Mouse (Mus musculus) R1 (cell line): ENCODE data around the gene Zkscan17.
"Not testable (repeated sequence)": the region's sequence is repeated elsewhere in the genome, so short reads cannot be mapped to it uniquely, and the experiment has no call there.

Source experiments
- DNase-seq: peaks from one replicate; pipeline ENCODE4 v3.0.0-alpha.2; 2018; ENCODE audit warnings: low read depth, low spot score

Zkscan17 gene

DNA sequence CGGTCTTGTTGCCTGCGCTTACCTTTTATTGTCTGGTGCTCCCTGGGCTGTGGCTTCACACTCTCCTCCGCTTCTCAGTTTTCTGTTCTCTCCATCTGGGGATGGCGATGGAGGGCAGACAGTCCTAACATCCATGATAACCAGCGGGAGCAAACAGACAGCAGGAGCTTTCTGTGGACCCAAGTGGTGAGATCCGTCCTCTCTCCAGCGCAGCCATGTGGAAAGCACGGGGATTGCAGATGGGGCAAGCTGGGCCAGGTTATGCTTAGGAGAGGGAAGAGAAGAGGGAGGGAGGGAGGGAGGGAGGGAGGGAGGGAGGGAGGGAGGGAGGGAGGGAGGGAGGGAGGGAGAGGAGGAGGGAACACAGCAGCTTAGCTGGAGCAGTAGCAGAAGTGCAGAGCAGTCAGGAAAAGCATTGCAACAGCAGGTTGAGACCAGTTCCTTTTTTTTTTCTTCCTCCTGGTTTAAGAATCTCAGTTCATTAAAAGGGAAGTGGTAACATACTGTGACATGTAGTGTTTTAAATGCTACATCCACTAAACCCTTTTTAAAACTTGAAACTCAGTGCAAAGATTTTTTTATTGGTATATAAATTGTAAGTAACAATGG, at the start of gene Zkscan17:
Zkscan17 (minus strand) TSS at position 280 of the 609 bp plus-strand sequence.
- DNase-seq = peak; percentile 95

DNA sequence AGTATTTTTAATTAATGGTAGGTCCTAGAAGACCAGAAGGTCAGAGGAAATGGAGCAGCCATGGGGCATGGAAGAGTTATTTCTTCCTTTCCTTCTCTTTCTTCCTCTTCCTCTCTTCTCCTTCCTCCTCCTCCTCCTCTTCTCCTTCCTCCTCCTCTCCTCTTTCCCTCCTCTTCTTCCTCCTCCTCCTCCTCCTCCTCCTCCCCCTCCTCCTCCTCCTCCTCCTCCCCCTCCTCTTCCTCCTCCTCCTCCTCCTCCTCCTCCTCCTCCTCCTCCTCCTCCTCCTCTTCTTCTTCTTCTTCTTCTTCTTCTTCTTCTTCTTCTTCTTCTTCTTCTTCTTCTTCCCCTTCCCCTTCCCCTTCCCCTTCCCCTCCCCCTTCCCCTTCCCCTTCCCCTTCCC, 49.6 kb upstream of the Zkscan17 start, which contains the start of gene Olfr222:
Olfr222 (minus strand) TSS at position 101 of the 400 bp plus-strand sequence.
- not testable (repeated sequence) for DNase-seq

DNA sequence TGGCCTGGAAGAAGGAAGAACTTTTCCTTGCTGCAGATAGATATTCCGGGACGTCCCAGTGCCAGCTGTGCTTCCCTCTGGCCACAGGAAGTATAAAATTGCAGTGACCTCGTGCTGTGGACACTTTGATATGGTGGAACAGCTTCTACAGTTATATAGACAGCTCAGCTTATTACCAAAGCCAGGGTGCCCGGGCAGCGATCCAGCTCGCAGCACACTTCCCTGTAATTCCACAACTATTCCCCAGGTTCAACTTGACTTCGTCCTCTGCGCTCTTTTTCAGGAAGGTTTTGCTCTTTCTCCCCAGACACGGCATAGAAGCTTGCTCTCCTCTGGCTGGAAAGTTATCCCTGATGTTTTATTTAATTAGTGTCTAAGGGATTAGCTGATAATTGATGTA, 49.2 kb upstream of the Zkscan17 start:
- no peak for DNase-seq

DNA sequence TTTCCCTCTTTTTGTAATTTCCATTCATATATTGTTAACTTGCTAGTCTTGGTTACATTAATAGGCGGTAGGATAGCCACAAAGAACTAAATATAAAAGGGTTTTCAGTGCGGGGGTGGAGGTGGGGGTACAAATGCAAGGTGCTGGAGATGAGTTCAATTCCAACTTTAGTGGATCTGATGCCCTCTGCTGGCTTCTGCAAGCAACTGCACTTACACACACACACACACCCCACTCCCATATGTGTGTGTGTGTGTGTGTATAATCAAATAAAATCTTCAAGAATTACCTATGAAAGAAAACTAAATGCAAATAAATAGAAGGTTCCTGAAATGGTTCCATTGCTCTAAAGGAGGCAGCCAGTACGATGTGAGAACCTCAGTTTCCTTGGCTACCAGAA, 42.8 kb upstream of the Zkscan17 start:
- peak; percentile 50 for DNase-seq

DNA sequence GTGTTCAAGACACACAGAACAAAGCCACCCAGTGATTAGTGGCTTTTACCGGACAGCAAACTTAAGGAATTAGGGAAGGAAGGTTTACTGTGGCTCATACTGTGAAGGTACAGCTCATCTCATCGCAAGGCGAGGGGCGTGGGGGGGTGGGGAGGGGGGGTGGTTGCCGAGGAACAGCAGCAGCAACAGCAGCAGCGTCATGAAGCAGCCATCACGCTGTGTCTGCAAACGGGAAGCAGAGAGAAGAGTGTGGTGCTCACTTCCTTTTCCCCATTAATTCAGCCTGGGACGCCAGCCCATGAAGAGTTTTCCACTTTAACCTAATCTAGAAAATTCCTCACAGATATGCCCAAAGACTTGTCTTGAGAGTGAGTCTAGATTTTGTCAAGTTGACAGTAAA, 36.3 kb upstream of the Zkscan17 start:
- DNase-seq = no peak

DNA sequence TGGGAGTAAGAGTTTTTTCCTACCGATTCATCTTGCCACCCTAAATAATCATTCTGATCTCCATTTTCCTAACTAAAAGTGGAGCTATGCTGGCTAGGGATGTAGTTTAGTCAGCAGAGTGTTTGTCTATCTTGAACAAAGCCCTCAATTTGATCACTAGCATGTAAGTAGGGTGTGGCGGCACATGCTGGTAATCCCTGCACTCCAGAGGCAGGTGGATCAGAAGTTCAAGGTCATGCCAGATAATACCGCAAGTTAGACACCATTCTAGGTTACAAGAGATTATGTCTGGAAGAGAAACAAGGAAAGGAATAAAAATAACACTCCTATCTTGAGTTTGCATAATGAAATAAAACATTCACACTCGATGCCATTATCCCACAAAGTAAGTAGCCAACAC, 35.8 kb upstream of the Zkscan17 start:
- peak; percentile 69 for DNase-seq

DNA sequence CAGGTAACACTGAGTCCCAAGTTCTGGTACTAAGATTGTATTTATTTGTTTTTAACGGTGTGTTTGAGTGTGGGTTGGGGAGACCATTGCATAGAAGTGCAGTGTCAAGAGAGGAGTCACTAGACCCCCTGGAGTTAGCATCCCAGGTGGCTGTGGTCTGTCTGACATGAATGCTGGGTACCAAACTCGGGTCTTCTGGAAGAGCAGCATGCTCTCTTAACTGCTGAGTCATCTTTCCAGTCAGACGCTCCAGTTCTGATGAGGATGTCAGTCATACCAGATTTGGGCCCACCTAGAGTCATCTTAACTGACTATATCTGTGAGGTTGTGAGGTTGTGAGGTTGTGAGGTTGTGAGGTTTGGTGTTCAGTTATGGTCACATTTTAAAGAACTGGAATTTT, 34.4 kb upstream of the Zkscan17 start:
- no peak for DNase-seq

DNA sequence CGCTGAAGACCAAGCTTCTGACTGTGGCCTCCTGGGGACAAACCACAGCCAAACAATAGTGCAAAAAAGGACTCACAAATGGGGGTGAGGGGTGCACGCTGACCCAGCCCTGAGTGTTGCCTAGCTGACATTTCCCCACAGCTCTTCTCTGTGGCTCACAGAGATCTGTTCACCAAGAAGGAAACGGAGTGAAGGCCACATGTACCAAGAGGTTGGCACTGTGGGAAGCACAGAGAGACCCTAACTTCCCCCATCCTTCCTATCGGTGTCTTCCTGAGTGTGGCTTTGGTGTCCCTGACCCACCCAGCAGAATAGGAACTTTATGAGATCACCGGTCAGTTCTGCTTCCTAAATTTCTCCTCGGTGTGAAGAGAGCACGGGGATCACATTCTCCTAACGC, 28.0 kb upstream of the Zkscan17 start:
- DNase-seq = no peak

DNA sequence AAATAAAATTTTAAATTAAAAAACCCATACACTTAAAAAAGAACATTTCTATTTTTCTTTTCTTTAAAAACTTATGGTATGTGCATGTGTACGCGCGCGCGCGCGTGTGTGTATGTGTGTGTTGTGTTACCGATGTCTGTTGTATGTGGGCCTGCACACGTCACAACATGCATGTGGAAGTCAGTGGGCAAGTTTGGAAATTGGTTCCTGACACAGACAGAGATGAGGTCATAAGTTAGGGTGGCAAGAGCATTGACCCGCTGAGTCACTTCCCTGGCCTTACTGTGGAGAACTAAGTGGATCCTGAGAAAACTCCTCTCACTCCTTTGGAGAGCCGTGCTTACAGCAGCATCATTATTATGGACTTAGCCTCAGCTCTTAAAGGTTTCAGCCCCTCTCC, 27.6 kb upstream of the Zkscan17 start:
- DNase-seq = no peak

DNA sequence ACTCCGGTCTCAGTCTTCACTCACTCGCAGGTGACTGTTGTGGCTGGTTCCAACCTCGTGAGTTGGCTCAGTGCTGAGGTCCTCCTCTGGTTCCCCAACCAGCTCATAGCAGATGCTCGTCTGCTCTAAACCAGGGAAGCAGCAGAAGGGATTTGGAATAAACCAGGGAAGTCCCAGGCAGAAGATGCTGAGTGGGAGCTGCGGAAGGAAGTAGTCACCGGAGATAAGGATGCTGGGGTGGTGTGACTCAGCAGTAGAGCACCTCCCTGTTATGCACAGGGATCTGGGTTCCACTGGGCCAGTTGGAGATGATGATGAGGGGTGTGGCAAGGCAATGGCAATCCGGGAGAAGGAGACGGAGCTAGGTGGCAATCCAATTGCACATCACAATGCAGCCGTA, 17.5 kb upstream of the Zkscan17 start:
- peak; percentile 51 for DNase-seq

DNA sequence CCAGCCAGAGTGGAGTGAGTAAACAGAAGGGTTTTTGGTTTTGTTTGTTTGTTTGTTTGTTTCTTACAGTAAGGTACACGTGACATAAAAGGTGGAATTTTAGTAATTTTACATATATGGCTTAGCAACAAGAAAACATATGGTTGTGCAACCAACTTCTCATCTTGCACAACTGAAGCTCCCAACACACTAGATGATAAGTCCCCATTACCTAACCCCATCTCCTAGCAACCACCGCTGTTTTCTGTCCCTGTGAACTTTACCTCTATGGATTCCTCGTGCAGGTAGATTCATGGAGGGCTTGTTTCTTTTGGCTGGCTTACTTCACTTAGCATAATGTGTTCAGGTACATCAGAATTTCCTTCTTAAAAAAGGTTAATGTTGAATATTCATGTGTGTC, 16.8 kb upstream of the Zkscan17 start:
- no peak for DNase-seq

DNA sequence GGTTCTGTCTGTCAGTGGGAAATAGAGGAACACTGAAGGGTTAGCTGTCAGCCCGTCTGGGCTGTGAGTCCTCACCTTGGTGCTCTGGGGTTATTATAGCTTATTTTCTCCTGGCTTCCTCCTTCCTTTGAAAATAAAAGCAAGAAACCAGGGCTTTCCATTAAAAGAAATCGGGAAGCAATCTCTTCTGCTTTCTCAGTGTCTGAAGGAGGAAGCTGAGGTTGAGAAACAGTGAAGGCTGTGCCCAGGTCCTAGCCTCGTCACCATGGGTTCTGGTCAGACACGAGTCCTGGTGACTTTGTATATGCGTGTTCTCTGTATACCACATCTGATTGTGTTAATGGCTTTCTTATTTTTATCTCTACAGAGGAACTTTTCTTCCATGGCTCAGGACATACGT, 15.9 kb upstream of the Zkscan17 start:
- no peak for DNase-seq

DNA sequence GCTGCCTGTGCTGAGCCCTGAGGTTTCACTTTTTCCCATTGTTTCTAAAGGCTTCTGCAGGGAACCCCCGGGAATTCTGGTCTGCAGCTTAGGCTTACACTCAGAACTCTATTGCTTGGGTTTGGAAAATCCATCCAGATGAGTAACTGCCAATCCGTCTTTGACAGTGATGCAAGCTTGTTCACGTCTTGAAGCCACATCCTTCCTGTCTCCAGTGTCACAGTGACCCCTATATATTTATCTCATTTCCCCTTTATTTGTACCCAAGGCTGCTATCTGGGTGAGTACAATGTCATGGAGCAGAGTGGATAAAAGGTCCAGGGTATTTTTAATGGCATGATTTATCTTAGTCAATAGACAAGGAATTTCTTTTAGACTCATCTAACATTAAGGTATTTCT, 14.8 kb upstream of the Zkscan17 start, which contains the start of gene Nlrp3:
Nlrp3 (plus strand) TSS at position 245 of the 400 bp plus-strand sequence.
- DNase-seq = no peak

DNA sequence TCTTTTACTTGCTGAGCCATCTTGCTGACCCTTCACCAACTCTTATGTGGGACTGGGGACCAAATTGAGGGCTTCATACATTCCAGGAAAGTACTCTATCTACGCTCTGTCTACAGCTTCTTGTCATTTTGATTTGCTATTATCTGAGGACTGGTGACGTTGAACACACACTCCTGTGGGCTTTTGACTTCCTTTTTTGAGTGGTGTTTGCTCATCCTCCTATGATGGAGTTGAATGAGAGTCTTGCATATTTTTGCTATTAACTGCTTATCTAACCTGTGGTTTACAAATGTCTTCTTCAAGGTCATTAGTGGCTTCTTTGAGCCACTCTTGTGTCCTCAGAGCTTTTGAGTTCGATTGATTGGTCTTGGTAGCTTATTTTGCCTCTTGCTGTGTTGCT, 13.6 kb upstream of the Zkscan17 start:
- DNase-seq = no peak

DNA sequence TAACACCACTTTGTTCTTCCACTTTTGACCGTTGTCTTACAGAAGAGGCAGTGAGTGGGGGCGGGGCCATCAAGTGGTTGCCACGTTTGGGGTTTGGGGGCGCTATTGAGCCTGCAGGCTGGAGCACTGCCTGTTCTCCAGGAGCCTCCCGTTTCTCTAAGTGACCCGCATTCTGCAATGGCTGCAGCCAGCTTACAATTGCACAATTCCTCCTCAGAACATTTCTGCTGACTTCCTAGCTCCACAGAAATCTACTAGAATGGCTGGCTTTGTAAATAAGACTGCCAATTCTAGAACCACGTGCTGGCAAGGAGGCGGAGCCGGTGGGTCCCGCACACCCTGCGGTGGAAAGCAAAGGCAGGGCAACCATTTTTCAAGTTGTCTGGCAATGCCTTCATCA, 11.8 kb upstream of the Zkscan17 start:
- DNase-seq = peak; percentile 88

DNA sequence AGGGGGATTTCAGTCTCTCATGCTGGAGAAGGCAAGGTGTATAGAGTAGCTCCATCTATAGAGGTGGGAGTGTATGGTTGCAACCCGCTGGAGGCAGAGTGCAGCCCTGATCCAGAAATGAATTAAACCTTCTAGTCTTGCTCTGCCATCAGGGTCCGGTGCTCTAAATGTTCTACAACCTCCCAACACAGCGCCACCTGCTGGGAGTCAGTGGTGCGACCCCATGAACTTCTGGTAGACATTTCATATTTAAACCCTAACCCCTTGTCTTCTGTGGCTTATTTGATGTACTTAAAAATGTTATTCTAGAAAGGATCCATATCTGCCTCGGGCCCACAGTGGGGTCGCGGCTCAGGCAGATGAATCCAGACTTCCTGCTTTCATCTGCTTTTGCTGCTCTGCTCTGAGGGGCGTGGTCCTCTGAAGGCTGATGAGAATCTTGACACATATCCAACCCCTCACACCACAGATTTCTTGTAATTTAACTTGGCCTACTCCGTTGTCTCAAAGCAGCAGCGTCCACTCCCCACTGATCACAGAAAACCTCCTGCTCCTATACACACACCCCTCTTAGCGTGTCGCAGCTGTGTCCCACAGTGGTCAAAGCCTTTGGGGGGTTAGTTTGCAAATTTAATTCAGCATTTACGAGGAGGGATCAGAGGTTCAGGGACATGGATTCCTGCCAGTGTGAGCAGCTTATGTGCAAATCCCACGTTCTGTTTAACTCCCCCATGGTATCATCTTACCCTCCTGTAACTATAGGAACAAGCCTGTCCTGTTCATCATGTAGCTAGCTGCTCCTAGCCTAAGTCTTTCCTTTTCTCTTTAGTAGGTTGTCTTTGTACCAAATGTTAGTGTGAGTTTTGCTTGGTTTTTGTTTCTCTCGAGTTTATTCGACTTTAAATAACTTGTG, 10.9 kb upstream of the Zkscan17 start:
- DNase-seq = peak; percentile 83

DNA sequence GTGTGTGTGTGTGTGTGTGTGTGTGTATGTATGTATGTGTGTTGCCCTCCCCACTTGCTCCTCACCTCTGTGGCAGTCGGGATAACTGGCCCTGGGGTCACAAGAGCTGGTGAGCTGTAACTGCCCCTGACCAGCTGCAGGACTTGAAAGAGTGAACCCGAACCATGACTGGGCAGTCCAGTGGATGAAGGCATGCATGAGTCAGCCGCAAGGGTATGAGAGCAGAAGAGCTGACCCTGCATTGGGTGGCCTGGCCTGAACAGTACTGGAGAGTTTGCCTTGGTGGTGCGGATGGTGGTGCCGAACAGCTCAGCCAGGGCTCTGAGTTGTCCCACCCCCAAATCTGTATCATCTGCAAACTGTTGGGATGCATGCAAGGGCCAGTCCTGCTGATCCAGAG, 5.0 kb upstream of the Zkscan17 start:
- DNase-seq = no peak

DNA sequence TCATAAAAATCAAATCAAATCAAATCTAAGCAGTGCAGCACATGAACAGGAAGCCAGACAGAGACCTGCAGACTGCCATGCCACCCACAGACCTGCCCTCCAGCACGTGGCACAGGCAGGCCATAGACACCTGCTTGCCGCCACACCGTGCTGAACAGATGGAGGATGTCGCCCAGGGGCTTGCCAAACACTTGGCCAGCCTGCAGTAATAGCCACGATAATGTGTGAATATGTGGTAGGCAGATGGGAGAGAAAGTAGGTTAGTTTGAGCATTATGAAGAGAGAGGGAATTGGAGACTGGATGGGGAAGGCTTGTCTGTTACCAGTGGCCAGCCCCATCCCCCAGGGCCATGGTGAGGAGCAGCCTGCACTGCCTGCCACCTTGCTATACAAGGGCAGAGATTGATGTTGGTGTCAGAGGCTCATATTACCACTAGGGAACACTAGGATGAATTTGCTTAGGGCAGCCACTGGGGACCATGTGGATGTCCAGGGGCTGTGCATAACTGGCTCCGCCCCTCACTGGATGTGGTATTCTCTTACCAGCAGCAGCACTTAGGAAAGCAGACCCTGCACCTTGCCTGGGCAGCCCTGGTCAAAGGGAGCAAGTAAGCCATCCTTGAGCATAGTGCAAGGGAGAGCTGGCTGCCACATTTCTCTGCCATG, 4.5 kb upstream of the Zkscan17 start:
- peak; percentile 80 for DNase-seq

DNA sequence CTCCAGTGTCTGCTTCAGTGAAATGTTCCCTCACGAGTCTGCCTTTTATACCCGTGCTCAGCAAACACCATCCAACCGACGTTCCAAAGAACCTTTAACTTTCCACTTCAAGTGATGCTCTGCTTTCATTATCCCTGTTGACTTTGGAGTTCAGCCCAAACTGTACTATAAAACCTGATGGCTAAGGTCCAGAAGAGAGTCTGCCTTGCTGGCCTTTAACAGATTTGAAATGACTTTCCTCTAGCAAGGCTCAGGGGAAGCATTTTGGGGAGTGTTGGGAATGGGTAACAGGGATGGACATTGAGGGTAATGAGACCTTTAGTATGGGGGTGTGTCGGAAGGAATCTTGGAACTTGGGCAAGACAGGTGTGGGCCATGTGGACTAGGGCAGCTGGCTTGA, 3.7 kb upstream of the Zkscan17 start:
- DNase-seq = no peak

DNA sequence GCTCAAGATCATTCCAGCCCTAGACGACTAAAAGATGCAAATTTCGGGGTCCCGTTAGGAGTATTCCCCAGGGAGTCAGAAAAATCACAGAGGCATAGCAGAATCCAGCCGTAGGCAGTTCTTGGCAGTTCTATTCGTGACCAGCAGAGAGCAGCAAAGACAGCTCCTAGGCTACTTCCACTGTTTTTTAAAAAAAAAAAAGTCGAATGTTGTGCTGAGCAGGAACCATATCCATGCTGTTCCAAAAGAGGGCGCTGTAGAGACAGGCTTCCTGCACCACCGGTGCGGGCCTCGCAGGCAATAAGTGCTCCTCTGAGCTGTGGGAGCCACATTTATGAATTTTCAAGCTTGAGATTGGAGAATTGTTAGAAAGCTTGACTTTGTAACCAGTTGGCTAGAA, 1.3 kb downstream of the Zkscan17 start:
- peak; percentile 94 for DNase-seq

DNA sequence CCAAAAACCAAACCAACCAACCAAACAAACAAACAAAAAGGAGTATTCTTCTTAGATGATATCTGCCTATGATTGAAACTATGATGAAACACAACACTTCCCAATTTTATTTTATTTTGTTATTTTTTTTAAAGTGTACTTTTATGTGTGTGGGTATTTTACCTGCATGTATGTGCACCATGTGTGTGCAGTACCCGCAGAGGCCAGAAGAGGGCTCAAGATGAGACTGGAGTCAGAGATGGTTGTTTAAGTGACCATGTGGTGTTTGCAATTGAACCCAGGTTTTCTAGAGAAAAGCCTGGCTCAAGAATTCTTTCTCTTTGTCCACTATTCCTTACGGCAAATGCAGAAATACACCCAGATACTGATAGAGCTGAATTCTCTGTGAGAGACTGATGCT, 2.4 kb downstream of the Zkscan17 start:
- DNase-seq = peak; percentile 78

DNA sequence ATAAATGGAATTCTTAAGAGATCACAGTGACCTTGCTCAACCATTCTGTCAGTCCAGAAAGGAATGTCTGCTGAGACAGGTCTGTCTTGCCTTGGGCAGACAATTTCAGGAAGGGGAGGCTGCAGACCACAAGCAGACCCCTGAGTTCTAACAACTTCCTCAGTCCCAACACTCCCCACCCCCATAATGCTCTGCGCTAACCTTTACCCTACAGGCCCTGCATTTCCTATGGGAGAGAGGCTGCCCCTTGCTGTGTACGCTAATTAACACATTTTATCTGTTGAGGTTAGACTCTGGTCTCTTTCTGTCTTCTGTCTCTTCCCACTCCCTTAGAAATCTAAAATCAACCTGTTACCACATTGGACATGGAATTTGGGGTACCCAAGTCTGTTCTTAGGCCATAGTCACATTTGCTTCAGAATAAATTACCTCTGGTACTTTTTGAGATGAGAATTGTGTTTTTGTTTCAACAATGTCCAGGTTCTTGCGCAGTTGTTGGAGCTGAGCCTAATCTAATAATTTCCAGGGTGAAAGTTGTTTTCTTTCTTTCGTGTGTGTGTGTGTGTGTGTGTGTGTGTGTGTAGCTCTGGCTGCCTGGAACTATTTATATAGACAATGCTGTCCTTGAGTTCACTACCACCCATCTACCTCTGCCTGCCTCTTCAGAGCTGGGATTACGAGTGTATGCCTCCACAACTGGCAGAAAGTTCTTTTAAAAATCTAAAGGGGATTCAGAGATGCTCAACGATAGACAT, 6.6 kb downstream of the Zkscan17 start:
- peak; percentile 57 for DNase-seq
